8 mouse cellular contexts compared by ENCODE assay signal in the genomic region with DNA sequence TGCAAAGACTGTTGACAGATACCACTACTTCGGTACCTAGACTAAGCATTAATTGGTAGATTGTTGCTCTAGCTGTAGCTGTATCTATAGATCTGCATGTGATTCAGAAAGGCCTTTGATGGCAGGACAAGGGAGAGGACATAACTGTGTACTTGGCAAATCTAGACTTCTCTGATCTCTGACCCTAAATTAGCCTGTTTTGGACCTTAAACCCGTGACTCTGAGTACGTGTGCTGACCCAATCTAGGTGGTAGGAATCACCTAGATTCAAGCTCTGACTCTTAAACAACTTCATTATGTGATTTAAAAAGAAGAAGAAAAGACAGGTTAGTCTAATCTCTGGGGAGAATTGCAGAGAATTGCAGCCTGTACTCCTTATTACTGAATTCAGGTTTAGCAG. TPM values are rescaled to one million over a fixed set of nuclear protein-coding genes. Genes with fewer than 3 reads are reported as not detected.
A peak's percentile ranks its signal among the peaks of the same experiment; 100 is the strongest.
DNase-seq lines count a peak whose midpoint lies in the region; ATAC-seq and TF ChIP-seq lines count a peak whose summit lies in the region.

A gene (plus strand): TSS at position 221 of the 400 bp plus-strand sequence.

- ATAC-seq in forebrain, postnatal 0 days: no peak
- ATAC-seq in midbrain, embryonic 15.5 days (replicated peaks): no peak

- H3K4me2 ChIP-seq in forebrain, postnatal 0 days (ENCODE audit: low read depth): no peak within 1 kb of the TSS
- H3K4me2 ChIP-seq in midbrain, embryonic 15.5 days: no peak within 1 kb of the TSS

- H3K9me3 ChIP-seq in forebrain, postnatal 0 days (ENCODE audit: low read length): no peaks in the 10 kb centered on the region
- no peaks in the 10 kb centered on the region for H3K9me3 ChIP-seq in midbrain, embryonic 15.5 days

- peaks cover 26% of the 10 kb centered on the region for H3K36me3 ChIP-seq in forebrain, postnatal 0 days (ENCODE audit: insufficient read depth)
- peaks cover 13% of the 10 kb centered on the region for H3K36me3 ChIP-seq in midbrain, embryonic 15.5 days (replicated peaks)

- no peak within 1 kb of the TSS for H3K9ac ChIP-seq in forebrain, postnatal 0 days
- no peak within 1 kb of the TSS for H3K9ac ChIP-seq in midbrain, embryonic 15.5 days

- H3K27me3 ChIP-seq in forebrain, postnatal 0 days (ENCODE audit: insufficient read depth, low read length): no peaks in the 10 kb centered on the region
- H3K27me3 ChIP-seq in midbrain, embryonic 15.5 days (replicated peaks): no peaks in the 10 kb centered on the region

- no peak for TF ChIP-seq CTCF in forebrain, postnatal 0 days (IDR thresholded peaks at IDR 0.05; ENCODE audit: low read depth)

- DNase-seq in kidney, adult 9 months: peak; percentile 65
- DNase-seq in kidney, postnatal 10 days: no peak
- DNase-seq in adrenal gland, adult 2 months: no peak
- no peak for DNase-seq in forebrain, postnatal 0 days
- no peak for DNase-seq in layer of hippocampus, postnatal 25 days (ENCODE audit: extremely low spot score in 1 of 2, low spot score in 1 of 2)
- no peak for DNase-seq in thymus, adult 18-20 months
- DNase-seq in frontal cortex, postnatal 25 days (ENCODE audit: low spot score in 2 of 2): no peak

- no peak within 1 kb of the TSS for H3K4me3 ChIP-seq in forebrain, postnatal 0 days (ENCODE audit: low read depth, low read length)
- H3K4me3 ChIP-seq in midbrain, embryonic 15.5 days: no peak within 1 kb of the TSS

- no peak within 1 kb of the TSS for H3K27ac ChIP-seq in forebrain, postnatal 0 days (ENCODE audit: low read depth, low read length)
- no peak within 1 kb of the TSS for H3K27ac ChIP-seq in midbrain, embryonic 15.5 days

- WGBS in forebrain, postnatal 0 days: 91% methylated on average over 3 of the region's 3 CpGs
- 96% methylated on average over 3 of the region's 3 CpGs for WGBS in midbrain, embryonic 15.5 days

- H3K4me1 ChIP-seq in forebrain, postnatal 0 days (ENCODE audit: insufficient read depth): no peaks in the 10 kb centered on the region
- no peaks in the 10 kb centered on the region for H3K4me1 ChIP-seq in midbrain, embryonic 15.5 days

RNA-seq across cellular contexts. Expression of the gene that starts here (rescaled TPM):
- 10 to 100 TPM; 38.4 to 44.4 TPM for total RNA-seq in adrenal gland, adult 2 months (2021)
- 6.4 and 8.2 TPM in 2 replicates for polyA plus RNA-seq in adrenal gland, adult 2 months (2012; rRNA removed)
- total RNA-seq in forebrain, postnatal 0 days (2014; rRNA removed): 15.2 and 26.0 TPM in 2 replicates
- 26.1 and 29.8 TPM in 2 replicates for polyA plus RNA-seq in forebrain, postnatal 0 days (2015; fragmentation: Nextera tagmentation; extraction: Ambion mirVana)
- total RNA-seq in layer of hippocampus, postnatal 25 days (2021): 10 to 100 TPM; 17.2 to 17.4 TPM
- 41.6 and 42.5 TPM in 2 replicates for polyA plus RNA-seq in midbrain, embryonic 15.5 days (2015; fragmentation: Nextera tagmentation; extraction: Ambion mirVana)
